Mouse (Mus musculus) cerebellum, adult 18-20 months (tissue): ENCODE measurements at regions not wholly inside any gene's neighbourhood (a gene's known extent, or its start where the extent isn't known, plus 50 kb on each side); places are given as distances from the start of the nearest gene placed in this dataset.

Experiments used
- DNase-seq, 2 experiments: peaks; one replicate each; pipeline ENCODE4 v3.0.0; 2021

GRCm38 (mm10) chr10:21740256-21740655 is 141.7 kb upstream of the Sgk1 start:
- no peak for DNase-seq

- DNase-seq, result no peak
Observed at GRCm38 (mm10) chr10:21741575-21741974, 140.4 kb upstream of the Sgk1 start.

GRCm38 (mm10) chr10:21741976-21742745 is 139.8 kb upstream of the Sgk1 start:
- no peak for DNase-seq

GRCm38 (mm10) chr10:21743396-21743795 is 138.6 kb upstream of the Sgk1 start:
- no peak for DNase-seq

- DNase-seq, result no peak
Observed at GRCm38 (mm10) chr10:21744341-21744955, 137.5 kb upstream of the Sgk1 start.

- no peak for DNase-seq
Observed at GRCm38 (mm10) chr10:21745940-21746487, 136.0 kb upstream of the Sgk1 start.

- DNase-seq, result no peak
Observed at GRCm38 (mm10) chr10:21746713-21747112, 135.3 kb upstream of the Sgk1 start.

GRCm38 (mm10) chr10:21751326-21751725 is 130.7 kb upstream of the Sgk1 start:
- no peak for DNase-seq

- DNase-seq, result no peak
Observed at GRCm38 (mm10) chr10:21752392-21752791, 129.6 kb upstream of the Sgk1 start.

GRCm38 (mm10) chr10:21754763-21755548 is 127.0 kb upstream of the Sgk1 start:
- DNase-seq, result no peak

- peak; percentile 7 to 15 for DNase-seq
Observed at GRCm38 (mm10) chr10:21755717-21756116, 126.3 kb upstream of the Sgk1 start.

- DNase-seq, result no peak
Observed at GRCm38 (mm10) chr10:21756811-21757210, 125.2 kb upstream of the Sgk1 start.

- no peak for DNase-seq
Observed at GRCm38 (mm10) chr10:21758122-21758521, 123.9 kb upstream of the Sgk1 start.

- no peak for DNase-seq
Observed at GRCm38 (mm10) chr10:21762516-21762915, 119.5 kb upstream of the Sgk1 start.

GRCm38 (mm10) chr10:21763017-21763964 is 118.7 kb upstream of the Sgk1 start:
- no peak for DNase-seq

GRCm38 (mm10) chr10:21764090-21764489 is 117.9 kb upstream of the Sgk1 start:
- no peak for DNase-seq

- DNase-seq, result no peak
Observed at GRCm38 (mm10) chr10:21764891-21765290, 117.1 kb upstream of the Sgk1 start.

GRCm38 (mm10) chr10:21773548-21773947 is 108.4 kb upstream of the Sgk1 start:
- DNase-seq, result no peak

- no peak for DNase-seq
Observed at GRCm38 (mm10) chr10:21775441-21775840, 106.5 kb upstream of the Sgk1 start.

- DNase-seq, result no peak
Observed at GRCm38 (mm10) chr10:21775911-21776761, 105.8 kb upstream of the Sgk1 start.

- DNase-seq, result no peak
Observed at GRCm38 (mm10) chr10:21776762-21777080, 105.3 kb upstream of the Sgk1 start.
